Mouse (Mus musculus): ENCODE results near the gene Gsn. TPM values are rescaled to one million over a fixed set of nuclear protein-coding genes. Genes with fewer than 3 reads are reported as not detected.

The Gsn gene
- polyA plus RNA-seq, 1 experiment = 183 TPM

DNA sequence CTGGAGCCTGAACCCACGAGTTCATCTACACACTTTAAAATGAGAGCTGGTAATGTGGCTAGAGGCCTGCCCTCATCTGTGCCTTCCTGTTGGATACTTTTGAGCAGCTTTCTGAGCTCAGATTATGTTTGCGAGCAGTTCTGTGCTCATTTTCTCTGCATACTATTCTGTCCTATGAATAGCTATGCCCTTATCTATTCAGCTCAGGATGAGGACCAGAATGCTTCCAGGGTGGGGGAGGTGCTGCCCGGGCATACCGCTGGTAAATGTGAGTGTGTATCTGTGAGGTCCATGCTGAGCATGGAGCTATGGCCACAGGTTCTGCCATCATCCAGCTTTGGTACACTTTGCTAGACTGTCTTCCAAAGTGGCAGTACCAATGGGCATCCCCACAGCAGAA is 61.4 kb downstream of the Gsn start:
- no peak for DNase-seq (ENCODE audit: low read depth in 1 of 2, low spot score in 2 of 2)
- WGBS = 80% methylated on average over 4 of the region's 4 CpGs

DNA sequence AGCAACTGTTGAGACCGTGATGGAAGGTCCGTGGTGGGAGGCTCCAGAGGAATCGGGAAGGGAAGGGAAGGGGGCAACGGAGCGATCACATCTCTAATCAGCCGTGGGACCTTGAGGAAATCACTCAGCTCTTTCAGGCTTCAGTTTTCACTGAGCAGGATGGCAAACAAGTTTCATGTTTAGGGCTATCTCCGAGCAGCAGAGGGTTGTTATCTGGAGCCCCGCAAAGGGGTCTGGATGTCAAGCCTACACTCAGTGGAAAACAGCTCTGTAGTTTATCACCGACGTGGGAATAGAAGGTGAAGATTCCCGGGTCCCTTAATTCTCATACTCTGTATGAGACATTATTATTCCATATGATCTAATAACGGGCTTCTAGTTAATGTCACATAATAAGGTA is 62.2 kb downstream of the Gsn start:
- 88% methylated on average over 12 of the region's 12 CpGs for WGBS
- Histone ChIP-seq H3K4me1 (ENCODE audit: control insufficient read depth, insufficient read depth, insufficient read length) (no peaks in the 10 kb centered on the region), H3K36me3 (ENCODE audit: control insufficient read depth, insufficient read depth, low read length) (peaks cover 5% of the 10 kb centered on the region; the same call in 1 of the 2 replicates), H3K27me3 (ENCODE audit: control insufficient read depth, insufficient read depth, low read length) (no peaks in the 10 kb centered on the region), H3K27ac (ENCODE audit: insufficient read depth, low read length) (no peak overlapping the region), H3K4me3 (ENCODE audit: extremely low read depth, insufficient read depth, insufficient read length) (no peak overlapping the region)
- no peak for DNase-seq (ENCODE audit: low read depth in 1 of 2, low spot score in 2 of 2)
- no peak for TF ChIP-seq POLR2A (IDR thresholded peaks at IDR 0.05; ENCODE audit: low read depth, low read length)
- no peak for TF ChIP-seq CTCF (IDR thresholded peaks at IDR 0.05; ENCODE audit: extremely low read depth, insufficient read depth, insufficient read length, insufficient replicate concordance)

More for the DNA sequence above, 61.4 kb downstream of the Gsn start:
- TF ChIP-seq CTCF (IDR thresholded peaks at IDR 0.05; ENCODE audit: extremely low read depth, insufficient read depth, insufficient read length, insufficient replicate concordance) (no peak), POLR2A (IDR thresholded peaks at IDR 0.05; ENCODE audit: low read depth, low read length) (no peak)
- H3K4me3 ChIP-seq (ENCODE audit: extremely low read depth, insufficient read depth, insufficient read length) = no peak overlapping the region
- H3K27me3 ChIP-seq (ENCODE audit: control insufficient read depth, insufficient read depth, low read length) = no peaks in the 10 kb centered on the region
- no peak overlapping the region for H3K27ac ChIP-seq (ENCODE audit: insufficient read depth, low read length)
- peaks cover 5% of the 10 kb centered on the region; the same call in 1 of the 2 replicates for H3K36me3 ChIP-seq (ENCODE audit: control insufficient read depth, insufficient read depth, low read length)
- H3K4me1 ChIP-seq (ENCODE audit: control insufficient read depth, insufficient read depth, insufficient read length) = no peaks in the 10 kb centered on the region

DNA sequence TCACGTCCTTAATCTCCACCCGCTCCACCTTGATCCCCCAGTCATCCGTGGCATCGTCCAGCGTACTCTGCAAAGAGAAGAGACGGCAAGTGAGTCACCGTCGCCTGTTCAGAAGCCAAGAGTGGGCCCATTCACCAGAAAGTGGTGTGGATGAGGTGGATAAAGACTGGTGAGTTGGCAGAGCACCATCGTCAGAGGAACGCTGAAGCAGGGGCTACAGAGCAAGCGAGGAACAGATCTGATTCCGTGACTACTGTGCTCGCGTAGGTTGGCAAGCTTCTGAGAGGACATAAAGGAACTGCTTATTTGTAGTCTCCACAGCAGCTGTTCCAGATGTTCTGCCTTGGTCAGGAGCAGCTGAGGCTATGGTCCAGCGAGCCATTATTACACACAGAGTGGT is 64.2 kb downstream of the Gsn start:
- TF ChIP-seq POLR2A (IDR thresholded peaks at IDR 0.05; ENCODE audit: low read depth, low read length) (no peak), CTCF (IDR thresholded peaks at IDR 0.05; ENCODE audit: extremely low read depth, insufficient read depth, insufficient read length, insufficient replicate concordance) (no peak)
- Histone ChIP-seq H3K36me3 (ENCODE audit: control insufficient read depth, insufficient read depth, low read length) (peaks cover 5% of the 10 kb centered on the region; the same call in 1 of the 2 replicates), H3K4me3 (ENCODE audit: extremely low read depth, insufficient read depth, insufficient read length) (no peak overlapping the region), H3K27me3 (ENCODE audit: control insufficient read depth, insufficient read depth, low read length) (no peaks in the 10 kb centered on the region), H3K27ac (ENCODE audit: insufficient read depth, low read length) (no peak overlapping the region), H3K4me1 (ENCODE audit: control insufficient read depth, insufficient read depth, insufficient read length) (no peaks in the 10 kb centered on the region)
- no peak for DNase-seq (ENCODE audit: low read depth in 1 of 2, low spot score in 2 of 2)
- 96% methylated on average over 15 of the region's 15 CpGs for WGBS

DNA sequence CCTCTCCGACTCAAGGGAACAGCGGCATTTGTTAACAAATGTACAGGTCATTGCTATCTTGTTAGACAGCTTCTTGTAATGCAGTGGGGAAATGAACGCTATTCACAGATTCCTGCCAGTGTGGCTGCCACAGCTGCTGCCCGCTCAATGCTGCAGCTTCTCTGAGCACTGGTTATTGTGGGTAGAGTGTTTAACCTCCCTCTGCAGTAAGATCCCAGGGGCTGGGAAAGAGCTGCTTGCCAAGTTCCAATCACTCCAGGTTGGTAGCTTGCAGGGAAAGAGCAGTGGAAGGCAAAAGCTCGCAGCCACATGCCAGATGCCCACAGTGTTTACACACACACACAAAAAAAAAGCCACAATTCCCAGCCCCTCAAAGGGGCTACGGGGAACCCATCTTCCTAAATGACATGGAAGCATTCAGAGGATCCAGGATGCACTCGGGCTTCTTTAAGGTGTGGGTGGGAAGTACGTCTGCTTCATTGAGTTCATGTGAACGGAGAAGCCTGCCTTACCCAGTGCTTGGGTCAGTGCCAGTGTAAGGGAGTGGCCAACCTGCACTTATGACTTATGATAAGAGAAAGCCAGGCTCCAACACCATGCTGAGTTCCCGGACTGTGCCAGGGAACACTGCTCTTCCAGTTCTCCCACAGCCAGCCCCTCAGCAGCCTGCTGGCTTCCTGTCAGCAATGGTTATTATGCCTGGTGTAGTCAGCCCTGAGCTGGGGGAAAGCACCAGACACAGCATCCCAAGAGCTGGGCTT is 66.4 kb downstream of the Gsn start:
- DNase-seq (ENCODE audit: low read depth in 1 of 2, low spot score in 2 of 2) = no peak
- Histone ChIP-seq H3K36me3 (ENCODE audit: control insufficient read depth, insufficient read depth, low read length) (peaks cover 4% of the 10 kb centered on the region; the same call in 1 of the 2 replicates), H3K27ac (ENCODE audit: insufficient read depth, low read length) (no peak overlapping the region; the same call in 1 of the 2 replicates), H3K4me1 (ENCODE audit: control insufficient read depth, insufficient read depth, insufficient read length) (peaks cover 3% of the 10 kb centered on the region), H3K27me3 (ENCODE audit: control insufficient read depth, insufficient read depth, low read length) (no peaks in the 10 kb centered on the region), H3K4me3 (ENCODE audit: extremely low read depth, insufficient read depth, insufficient read length) (no peak overlapping the region)
- TF ChIP-seq CTCF (IDR thresholded peaks at IDR 0.05; ENCODE audit: extremely low read depth, insufficient read depth, insufficient read length, insufficient replicate concordance) = no peak
- TF ChIP-seq POLR2A (IDR thresholded peaks at IDR 0.05; ENCODE audit: low read depth, low read length) = no peak
- 83% methylated on average over 10 of the region's 10 CpGs for WGBS

DNA sequence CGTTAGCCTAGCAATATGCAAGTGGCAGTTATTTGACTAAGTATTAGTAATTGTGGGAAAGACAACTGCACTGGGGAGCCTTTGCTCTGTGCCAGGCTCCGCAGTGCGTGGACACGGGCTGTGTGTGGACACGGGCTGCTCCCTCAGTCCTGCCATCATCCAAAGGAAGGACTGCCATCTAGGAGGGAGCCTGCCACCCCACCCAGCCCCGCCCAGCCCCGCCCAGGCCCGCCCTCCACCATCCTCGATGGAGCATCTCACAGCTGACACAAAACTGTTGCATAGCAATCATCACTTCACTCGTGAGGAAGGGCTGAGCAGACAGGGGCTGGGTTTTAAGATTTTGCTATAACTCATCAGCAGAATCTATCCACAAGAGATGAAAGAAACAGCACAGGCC is 69.8 kb downstream of the Gsn start:
- DNase-seq (ENCODE audit: low read depth in 1 of 2, low spot score in 2 of 2) = no peak
- WGBS = 84% methylated on average over 10 of the region's 10 CpGs
- Histone ChIP-seq H3K27me3 (ENCODE audit: control insufficient read depth, insufficient read depth, low read length) (no peaks in the 10 kb centered on the region), H3K4me1 (ENCODE audit: control insufficient read depth, insufficient read depth, insufficient read length) (peaks cover 4% of the 10 kb centered on the region), H3K27ac (ENCODE audit: insufficient read depth, low read length) (no peak overlapping the region), H3K36me3 (ENCODE audit: control insufficient read depth, insufficient read depth, low read length) (peaks cover 2% of the 10 kb centered on the region; the same call in 1 of the 2 replicates), H3K4me3 (ENCODE audit: extremely low read depth, insufficient read depth, insufficient read length) (no peak overlapping the region)
- TF ChIP-seq POLR2A (IDR thresholded peaks at IDR 0.05; ENCODE audit: low read depth, low read length) (no peak), CTCF (IDR thresholded peaks at IDR 0.05; ENCODE audit: extremely low read depth, insufficient read depth, insufficient read length, insufficient replicate concordance) (no peak)

DNA sequence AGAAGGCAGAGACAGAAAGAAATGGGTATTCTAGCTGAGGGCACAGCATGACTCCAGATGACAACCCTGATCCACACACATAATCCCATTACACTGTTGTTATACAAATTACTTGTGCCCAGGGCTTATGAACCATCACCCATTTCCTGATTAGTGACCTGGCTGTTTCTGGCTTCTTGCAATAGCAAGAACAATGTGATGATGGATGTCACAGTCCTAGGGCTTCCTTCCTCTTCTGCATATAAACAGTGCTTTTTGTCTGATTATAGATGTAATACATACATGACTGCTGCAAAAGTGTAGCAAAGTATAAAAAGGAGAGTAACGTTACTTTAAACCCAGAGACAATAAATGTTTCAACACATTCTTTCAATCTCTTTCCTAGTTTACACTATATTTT is 70.8 kb downstream of the Gsn start:
- Histone ChIP-seq H3K27ac (ENCODE audit: insufficient read depth, low read length) (0 out of 2 replicates have a peak overlapping the region, but pooled peaks have one; percentile 30), H3K4me3 (ENCODE audit: extremely low read depth, insufficient read depth, insufficient read length) (no peak overlapping the region), H3K27me3 (ENCODE audit: control insufficient read depth, insufficient read depth, low read length) (no peaks in the 10 kb centered on the region), H3K4me1 (ENCODE audit: control insufficient read depth, insufficient read depth, insufficient read length) (peaks cover 4% of the 10 kb centered on the region), H3K36me3 (ENCODE audit: control insufficient read depth, insufficient read depth, low read length) (peaks cover 2% of the 10 kb centered on the region; the same call in 1 of the 2 replicates)
- 58% methylated on average over 1 of the region's 1 CpGs for WGBS
- no peak for DNase-seq (ENCODE audit: low read depth in 1 of 2, low spot score in 2 of 2)
- no peak for TF ChIP-seq CTCF (IDR thresholded peaks at IDR 0.05; ENCODE audit: extremely low read depth, insufficient read depth, insufficient read length, insufficient replicate concordance)
- TF ChIP-seq POLR2A (IDR thresholded peaks at IDR 0.05; ENCODE audit: low read depth, low read length) = no peak

DNA sequence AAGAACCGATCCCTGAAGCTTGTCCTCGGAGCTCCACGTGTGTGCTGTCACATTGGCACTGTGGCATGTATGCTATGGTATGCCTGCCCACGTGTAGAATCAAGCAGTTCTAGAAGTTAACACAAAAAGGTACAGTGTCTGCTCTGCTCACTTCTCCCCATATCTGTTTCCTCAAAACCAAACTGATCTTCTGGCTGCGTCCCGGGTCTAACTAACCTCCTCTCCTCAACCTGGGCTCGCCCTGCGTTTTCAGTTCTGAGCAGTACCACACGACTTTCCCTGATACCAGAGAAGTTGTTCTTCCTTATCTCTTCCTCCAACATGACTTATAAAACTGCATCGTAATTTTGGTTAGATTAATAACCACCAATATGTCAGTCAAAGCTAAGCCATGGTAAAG is 71.4 kb downstream of the Gsn start:
- H3K36me3 ChIP-seq (ENCODE audit: control insufficient read depth, insufficient read depth, low read length) = no peaks in the 10 kb centered on the region
- no peak for DNase-seq (ENCODE audit: low read depth in 1 of 2, low spot score in 2 of 2)
- H3K4me3 ChIP-seq (ENCODE audit: extremely low read depth, insufficient read depth, insufficient read length) = no peak overlapping the region
- no peak for TF ChIP-seq CTCF (IDR thresholded peaks at IDR 0.05; ENCODE audit: extremely low read depth, insufficient read depth, insufficient read length, insufficient replicate concordance)
- no peak for TF ChIP-seq POLR2A (IDR thresholded peaks at IDR 0.05; ENCODE audit: low read depth, low read length)
- H3K27me3 ChIP-seq (ENCODE audit: control insufficient read depth, insufficient read depth, low read length) = no peaks in the 10 kb centered on the region
- H3K27ac ChIP-seq (ENCODE audit: insufficient read depth, low read length) = peak overlapping the region; percentile 58
- 20% methylated on average over 10 of the region's 10 CpGs for WGBS
- peaks cover 4% of the 10 kb centered on the region for H3K4me1 ChIP-seq (ENCODE audit: control insufficient read depth, insufficient read depth, insufficient read length)
